Mouse (Mus musculus) adipocyte (in vitro differentiated cells): ENCODE data around the gene Tmub1.

Experiments used
- DNase-seq: peaks from one replicate; pipeline ENCODE4 v3.0.0-alpha.2; 2016; ENCODE audit warnings: low spot score

The Tmub1 gene

GRCm38 (mm10) chr5:24453985-24454303, 6.3 kb upstream of the Tmub1 start:
- peak; percentile 52 for DNase-seq

GRCm38 (mm10) chr5:24453283-24453984, 5.8 kb upstream of the Tmub1 start:
- DNase-seq: no peak

DNA sequence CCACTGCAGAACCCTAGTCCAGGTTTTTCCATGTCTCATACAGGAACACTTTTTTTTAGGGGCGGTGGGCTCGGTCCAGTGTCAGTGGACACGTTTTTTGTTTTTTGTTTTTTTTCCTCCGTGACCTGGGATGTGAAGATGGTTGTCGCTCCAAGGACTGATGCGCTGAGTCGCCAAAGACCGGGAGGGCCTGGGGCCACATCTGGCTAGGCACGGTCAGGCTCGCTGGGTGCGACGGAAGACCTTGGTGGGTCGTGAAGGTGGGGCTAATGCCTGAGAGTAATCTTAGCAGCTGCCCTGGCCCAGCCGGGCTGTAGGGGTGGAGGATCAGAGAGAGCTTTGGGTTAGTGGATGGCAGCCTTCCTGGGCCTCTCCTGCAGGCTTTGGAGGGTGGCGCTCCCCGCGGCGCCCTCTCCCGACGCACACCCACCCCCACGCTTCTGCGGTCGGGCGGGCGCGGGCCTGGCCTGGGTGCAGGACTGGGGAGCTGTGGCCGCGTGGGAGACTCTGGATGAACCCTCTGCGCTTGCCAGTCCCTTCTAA, 5.1 kb upstream of the Tmub1 start:
- peak; percentile 23 for DNase-seq

- DNase-seq: peak; percentile 31
Measured at GRCm38 (mm10) chr5:24452030-24452690, 4.5 kb upstream of the Tmub1 start, which contains the start of gene Agap3. Gene Agap3 (plus strand): TSS chr5:24452177.

DNA sequence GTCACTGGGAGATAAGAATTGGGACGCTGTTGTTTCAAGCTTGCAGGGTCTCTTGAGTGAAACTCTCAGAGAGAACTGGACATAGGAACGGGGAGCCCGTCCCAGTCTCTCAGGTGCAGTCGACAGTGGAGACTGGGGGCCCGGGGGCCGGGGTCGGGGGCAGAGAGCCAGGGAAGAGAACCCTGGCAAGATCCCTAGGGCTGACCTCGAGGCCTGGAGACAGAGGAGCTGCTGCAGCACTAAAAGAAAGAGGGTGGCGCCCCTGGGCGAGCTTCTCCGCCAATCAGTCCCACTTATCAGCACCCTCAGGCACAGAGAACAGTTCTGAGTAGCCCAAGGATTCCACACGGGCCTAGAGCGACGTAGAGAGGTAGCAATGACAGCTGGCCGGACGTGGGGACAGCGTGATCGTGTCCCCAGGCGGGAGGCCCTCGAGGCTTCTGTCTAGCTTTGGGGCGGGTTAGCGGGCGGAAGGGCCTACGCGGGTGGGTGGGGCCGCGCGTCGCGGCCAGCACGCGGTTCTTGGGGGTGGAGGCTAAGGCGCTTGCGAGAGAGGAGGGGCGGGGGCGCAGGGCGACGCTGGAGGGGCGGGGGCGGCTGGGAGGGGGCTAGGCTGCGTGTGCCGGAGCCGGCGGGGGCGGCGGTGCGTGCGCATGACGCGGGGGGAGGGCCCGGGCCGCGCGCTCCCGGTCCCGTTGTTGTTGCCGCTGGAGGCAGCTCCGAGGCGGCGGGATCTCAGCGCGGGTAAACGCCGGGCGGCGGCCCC, 3.8 kb upstream of the Tmub1 start:
- peak; percentile 83 for DNase-seq

DNA sequence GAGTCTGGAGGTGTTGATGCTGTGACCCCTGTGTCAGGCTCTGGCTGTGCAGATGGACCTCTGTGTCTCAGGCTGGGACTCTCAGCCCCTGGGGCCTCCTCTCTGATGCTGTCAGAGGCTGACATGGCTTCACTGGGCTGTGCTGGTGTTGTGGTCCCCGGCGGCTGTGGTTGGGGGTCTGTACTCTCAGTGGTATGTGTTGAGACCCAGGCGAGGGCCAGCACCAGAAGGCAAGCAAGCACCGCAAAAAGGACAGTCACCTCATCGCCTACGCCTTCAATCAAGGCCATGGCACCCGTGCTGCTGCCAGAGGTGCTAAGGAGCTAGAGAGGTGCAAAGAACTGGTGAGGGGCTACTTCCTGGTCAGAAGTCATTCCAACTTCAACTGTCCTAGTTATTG, 1.0 kb downstream of the Tmub1 start:
- no peak for DNase-seq

- no peak for DNase-seq
Measured at GRCm38 (mm10) chr5:24445428-24446080, 2.1 kb downstream of the Tmub1 start.

GRCm38 (mm10) chr5:24444746-24445427, 2.8 kb downstream of the Tmub1 start, which contains the start of gene Fastk:
Gene Fastk (minus strand): TSS chr5:24445287.
- peak; percentile 88 for DNase-seq

DNA sequence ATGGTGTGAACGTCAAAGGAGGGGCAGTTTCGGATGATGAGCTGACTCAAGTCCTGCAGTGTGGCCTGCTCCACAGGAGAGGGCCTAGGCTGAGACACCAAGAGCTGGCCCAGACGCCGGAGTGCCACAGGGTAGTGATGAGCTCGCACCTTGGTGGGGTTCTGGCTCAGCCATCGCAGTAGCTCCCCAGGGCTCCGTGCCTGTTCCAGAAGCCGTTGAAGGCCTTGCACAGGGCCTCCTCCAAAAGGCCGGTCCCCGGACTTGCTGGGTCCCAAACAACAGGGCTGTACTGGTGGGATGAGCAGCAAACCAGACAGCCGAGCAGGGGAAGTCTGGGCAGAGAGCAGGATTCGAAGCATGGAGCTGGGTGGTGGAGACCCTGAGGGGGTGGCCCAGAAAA, 3.7 kb downstream of the Tmub1 start:
- no peak for DNase-seq

GRCm38 (mm10) chr5:24443204-24443603, 4.5 kb downstream of the Tmub1 start:
- DNase-seq: no peak

DNA sequence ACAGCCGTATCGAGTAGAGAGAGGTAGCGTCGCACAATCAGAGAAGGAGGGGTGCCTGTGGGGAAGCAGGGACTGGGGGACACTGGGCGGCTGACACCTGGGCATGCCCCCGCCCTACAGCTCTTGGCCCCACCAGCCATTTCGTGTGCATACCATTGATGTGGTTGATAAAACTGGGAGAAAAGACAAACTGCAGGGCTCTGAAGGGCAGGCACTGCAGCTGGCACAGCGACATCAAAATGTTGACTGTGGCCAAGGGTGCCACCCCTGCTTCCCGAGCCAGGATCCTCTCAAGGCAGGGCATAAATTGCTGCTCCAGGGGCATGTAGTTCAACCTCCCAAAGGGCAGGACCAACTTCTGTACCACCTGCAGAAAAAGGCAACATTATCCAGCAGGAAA, 5.6 kb downstream of the Tmub1 start:
- no peak for DNase-seq

- DNase-seq: no peak
Measured at GRCm38 (mm10) chr5:24441187-24441586, 6.5 kb downstream of the Tmub1 start.

DNA sequence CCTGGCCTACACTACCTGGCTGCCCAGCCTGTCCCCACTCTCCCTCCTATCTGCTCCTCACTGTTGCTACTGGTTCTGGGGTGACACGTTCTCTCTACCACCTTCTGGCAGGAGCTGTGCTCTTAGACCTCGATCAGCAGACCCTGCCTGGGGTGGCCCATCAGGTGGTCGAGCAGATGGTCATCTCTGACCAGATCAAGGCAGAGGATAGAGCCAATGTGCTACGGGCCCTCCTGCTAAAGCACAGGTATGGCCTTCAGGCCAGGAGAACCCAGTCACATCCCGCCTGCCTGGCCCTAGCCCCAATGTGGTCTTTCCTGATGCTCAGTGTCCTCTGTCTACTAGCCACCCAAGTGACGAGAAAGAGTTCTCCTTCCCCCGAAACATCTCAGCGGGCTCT, 13.7 kb downstream of the Tmub1 start:
- no peak for DNase-seq

DNA sequence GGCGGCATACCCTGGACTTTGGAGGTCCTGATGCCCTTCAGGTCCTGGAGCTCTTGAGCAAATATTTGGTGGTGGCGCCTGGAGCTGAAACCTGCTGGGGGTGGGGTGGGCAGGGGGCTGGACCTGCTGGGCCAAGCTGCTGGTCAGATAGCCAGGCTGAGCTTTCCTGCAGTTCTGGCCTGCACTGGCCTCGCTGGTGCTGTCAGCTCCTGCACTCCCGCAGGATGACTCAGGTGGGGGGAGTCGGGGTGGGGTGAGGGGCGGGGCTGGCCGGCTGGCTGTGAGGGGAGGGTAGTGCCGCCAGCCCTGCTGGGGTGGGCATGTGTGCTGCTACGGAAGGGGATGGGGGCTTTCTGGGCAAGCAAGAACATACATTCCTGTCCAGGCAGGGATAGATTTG, 19.1 kb downstream of the Tmub1 start:
- no peak for DNase-seq

GRCm38 (mm10) chr5:24427981-24428402, 19.7 kb downstream of the Tmub1 start:
- no peak for DNase-seq

DNA sequence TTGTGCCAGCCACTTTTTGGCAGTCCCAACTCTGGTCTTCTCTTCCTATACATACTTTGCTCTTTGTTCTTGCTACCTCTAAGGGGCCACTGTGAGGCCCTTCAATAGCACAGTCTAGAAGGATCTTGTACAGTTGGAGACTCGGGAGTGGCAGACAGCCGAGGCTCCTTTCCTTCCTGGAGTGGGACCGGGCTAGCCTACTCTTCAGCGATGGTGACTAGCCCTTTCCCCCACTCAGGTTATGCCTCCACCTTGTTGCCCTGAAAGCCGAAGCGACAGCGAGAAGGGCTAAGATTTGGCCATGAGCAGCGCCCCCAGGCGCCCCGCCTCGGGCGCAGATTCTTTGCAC, 20.4 kb downstream of the Tmub1 start:
- no peak for DNase-seq

- no peak for DNase-seq
Measured at GRCm38 (mm10) chr5:24426556-24427284, 20.9 kb downstream of the Tmub1 start.

- no peak for DNase-seq
Measured at GRCm38 (mm10) chr5:24426037-24426432, 21.6 kb downstream of the Tmub1 start.

- peak; percentile 39 for DNase-seq
Measured at GRCm38 (mm10) chr5:24425421-24426036, 22.1 kb downstream of the Tmub1 start.

DNA sequence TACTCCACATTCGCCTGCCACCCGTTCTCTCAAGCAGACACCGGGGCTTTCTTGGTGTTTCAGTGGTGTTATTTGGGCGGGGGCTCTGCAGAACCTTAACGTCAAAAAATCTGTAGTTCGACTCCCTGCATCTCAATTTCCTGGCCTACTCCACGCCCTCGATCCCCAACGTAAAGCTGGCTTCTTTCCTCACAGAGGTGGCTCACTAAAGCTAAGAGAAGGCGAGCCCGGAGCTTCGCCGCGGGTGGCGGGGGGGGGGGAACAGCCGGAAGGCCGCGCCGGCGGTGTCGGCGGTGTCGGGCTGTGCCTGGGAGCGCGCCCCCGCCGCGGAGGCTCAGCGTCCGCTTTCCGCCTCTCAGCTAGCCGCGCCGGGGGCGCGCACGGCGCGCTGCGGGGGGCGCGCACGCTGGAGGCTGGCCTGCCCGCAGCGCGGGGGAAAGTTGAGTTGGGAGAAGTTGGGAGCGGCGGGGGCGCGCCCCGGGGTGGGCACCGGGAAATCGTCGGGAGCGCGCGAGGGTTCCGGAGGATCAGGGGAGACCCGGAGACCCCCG, 22.7 kb downstream of the Tmub1 start:
- peak; percentile 76 for DNase-seq
